Mouse (Mus musculus): Measurements from ENCODE around the gene H2afj.
A peak's percentile ranks its signal among the peaks of the same experiment; 100 is the strongest.

Gene H2afj

DNA sequence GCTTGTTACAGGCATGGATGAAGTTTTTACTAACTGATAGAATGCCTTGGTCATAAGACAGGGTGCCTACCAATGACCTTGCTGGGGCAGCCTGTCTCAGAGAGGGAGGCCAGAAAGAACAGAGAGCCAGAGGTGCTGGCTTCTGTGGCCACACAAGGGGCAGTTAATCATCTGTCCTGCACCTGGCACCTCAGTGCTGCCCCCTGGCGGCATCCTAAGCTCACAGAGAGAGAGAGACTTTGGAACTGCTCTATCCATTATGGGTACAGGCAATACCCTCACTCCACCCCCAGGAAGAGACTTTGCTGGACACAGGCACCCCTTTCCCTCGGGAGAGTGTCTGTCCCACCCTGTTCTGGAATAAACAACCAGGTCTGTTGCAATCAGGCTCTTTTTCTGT, 39.7 kb downstream of the H2afj start:
- peak; percentile 77 for DNase-seq (ENCODE audit: low read depth, low spot score)
- no peaks in the 10 kb centered on the region for H3K27me3 ChIP-seq (ENCODE audit: control insufficient read depth, insufficient read depth, low read length, poor library complexity, severe bottlenecking)
- H3K36me3 ChIP-seq (ENCODE audit: control insufficient read depth, insufficient read depth, low read length, poor library complexity, severe bottlenecking) = no peaks in the 10 kb centered on the region

DNA sequence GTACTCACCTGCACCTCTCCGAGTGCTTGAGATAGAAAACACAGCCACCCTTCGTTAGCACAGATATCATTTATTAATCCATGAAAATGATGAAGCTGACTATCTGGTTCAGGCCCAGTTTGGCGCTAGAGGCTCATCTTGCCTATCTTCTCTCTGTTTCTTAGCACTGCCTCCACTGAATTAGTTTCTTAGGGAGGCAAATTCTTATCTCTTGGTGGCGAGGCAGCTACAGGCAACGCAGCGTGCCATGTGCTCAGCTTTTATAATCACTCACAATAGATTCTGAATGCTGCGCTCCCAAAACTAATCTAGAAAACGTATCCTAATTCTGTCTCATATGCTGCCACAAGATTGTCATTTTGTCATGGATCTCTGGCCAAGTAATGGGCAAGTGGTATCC, 40.4 kb downstream of the H2afj start:
- Histone ChIP-seq H3K27me3 (ENCODE audit: control insufficient read depth, insufficient read depth, low read length, poor library complexity, severe bottlenecking) (no peaks in the 10 kb centered on the region), H3K36me3 (ENCODE audit: control insufficient read depth, insufficient read depth, low read length, poor library complexity, severe bottlenecking) (no peaks in the 10 kb centered on the region)
- no peak for DNase-seq (ENCODE audit: low read depth, low spot score)

DNA sequence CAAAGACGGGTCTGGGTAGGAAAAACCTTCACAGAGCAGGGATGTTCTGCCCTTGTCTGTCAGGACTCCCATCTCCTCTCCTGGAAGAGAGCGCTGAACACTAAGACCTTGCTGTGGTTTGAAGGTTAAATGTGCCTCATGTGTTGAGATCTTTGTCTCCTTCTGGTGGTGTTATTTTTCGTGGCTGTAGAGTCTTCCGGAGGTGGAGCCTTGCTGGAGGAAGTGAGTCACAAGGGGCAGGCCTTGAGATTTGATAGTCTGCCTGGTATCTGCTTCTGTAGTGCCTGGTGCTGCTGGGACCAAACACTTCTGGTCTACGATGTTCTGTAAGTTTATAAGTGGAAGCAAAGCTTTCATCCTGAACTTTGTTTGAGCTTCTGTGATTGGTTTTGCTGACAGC, 40.9 kb downstream of the H2afj start:
- no peaks in the 10 kb centered on the region for H3K36me3 ChIP-seq (ENCODE audit: control insufficient read depth, insufficient read depth, low read length, poor library complexity, severe bottlenecking)
- H3K27me3 ChIP-seq (ENCODE audit: control insufficient read depth, insufficient read depth, low read length, poor library complexity, severe bottlenecking) = no peaks in the 10 kb centered on the region
- no peak for DNase-seq (ENCODE audit: low read depth, low spot score)

DNA sequence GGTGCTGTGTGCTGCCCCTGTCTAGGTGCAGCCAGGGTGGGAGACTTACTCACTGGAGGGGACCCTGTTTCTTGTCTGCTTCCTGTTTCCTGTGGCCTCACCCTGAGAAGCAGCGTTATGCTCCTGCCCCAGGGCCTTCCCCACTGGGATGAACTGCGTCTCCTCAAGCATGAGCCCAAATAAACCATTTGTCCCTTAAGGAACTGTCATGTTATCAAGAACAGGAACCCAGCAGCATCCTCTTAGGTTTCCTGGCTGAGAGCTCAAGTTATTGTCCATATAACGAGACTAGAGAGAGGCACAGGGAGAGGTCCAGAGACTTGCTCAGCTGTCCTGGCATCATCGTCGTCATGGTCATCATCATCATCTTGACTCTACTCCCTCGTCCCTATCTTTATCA, 42.2 kb downstream of the H2afj start:
- Histone ChIP-seq H3K36me3 (ENCODE audit: control insufficient read depth, insufficient read depth, low read length, poor library complexity, severe bottlenecking) (no peaks in the 10 kb centered on the region), H3K27me3 (ENCODE audit: control insufficient read depth, insufficient read depth, low read length, poor library complexity, severe bottlenecking) (no peaks in the 10 kb centered on the region)
- DNase-seq (ENCODE audit: low read depth, low spot score) = no peak

DNA sequence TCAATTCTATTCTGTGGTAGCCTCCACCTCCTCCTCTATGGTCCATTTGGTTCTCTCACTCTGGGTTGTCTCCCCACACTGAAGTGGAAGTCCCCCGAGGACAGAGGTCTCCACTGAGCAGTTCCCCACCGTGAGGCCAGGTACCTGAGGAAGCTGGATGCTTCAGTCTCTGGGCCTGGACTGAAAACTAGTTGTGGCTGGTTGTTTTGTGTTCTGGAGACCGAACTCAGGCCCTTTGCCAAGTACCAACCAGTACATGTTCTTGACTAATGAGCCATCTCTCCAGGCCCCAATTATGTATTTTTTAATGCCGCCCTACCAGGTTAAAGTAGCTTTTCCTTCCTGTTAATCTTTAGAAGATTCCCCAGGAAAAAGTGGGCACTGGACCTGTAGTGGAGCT, 44.3 kb downstream of the H2afj start:
- no peaks in the 10 kb centered on the region for H3K36me3 ChIP-seq (ENCODE audit: control insufficient read depth, insufficient read depth, low read length, poor library complexity, severe bottlenecking)
- no peaks in the 10 kb centered on the region for H3K27me3 ChIP-seq (ENCODE audit: control insufficient read depth, insufficient read depth, low read length, poor library complexity, severe bottlenecking)
- no peak for DNase-seq (ENCODE audit: low read depth, low spot score)

DNA sequence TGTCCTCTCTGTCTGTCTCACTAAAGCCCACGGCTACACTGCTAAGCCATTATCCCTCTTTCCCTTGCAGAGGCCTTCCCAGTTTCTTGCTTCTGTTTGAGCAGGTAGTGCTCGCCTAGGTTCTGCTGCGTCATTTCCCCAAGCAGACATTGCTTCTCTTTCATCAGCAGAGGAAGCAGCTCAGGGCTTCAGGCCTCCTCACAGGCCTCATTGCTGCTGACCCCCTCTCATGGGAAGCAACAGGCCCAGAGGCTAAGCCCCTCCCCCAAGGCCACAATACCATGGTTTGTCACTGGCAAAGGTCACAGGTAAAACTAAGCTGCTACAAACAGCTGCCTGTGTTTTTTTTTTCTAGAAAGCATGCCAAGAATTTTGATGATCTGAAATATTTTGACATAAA, 44.7 kb downstream of the H2afj start:
- H3K27me3 ChIP-seq (ENCODE audit: control insufficient read depth, insufficient read depth, low read length, poor library complexity, severe bottlenecking) = no peaks in the 10 kb centered on the region
- no peak for DNase-seq (ENCODE audit: low read depth, low spot score)
- H3K36me3 ChIP-seq (ENCODE audit: control insufficient read depth, insufficient read depth, low read length, poor library complexity, severe bottlenecking) = no peaks in the 10 kb centered on the region

DNA sequence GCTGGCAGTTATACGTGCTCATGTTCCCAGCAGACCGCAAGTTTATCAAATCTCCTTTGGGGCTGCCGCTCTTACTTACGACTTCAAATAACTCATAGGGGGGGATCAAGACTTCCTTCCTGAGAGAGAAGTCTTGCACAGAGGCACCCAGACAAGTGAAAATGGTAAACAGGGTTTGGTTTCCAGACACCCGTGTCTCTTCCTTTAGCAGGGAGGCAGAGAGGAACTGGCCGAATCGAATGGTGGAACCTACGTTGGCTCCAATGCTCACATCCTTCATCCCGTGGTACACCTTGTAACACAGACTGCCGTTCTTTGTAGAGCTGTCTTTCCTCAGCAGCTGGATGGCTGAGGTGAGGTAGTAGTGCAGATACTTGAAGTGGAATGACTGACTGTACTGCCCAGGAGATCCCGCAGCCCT, 46.3 kb downstream of the H2afj start:
- peak; percentile 41 for DNase-seq (ENCODE audit: low read depth, low spot score)
- no peaks in the 10 kb centered on the region for H3K27me3 ChIP-seq (ENCODE audit: control insufficient read depth, insufficient read depth, low read length, poor library complexity, severe bottlenecking)
- no peaks in the 10 kb centered on the region for H3K36me3 ChIP-seq (ENCODE audit: control insufficient read depth, insufficient read depth, low read length, poor library complexity, severe bottlenecking)

DNA sequence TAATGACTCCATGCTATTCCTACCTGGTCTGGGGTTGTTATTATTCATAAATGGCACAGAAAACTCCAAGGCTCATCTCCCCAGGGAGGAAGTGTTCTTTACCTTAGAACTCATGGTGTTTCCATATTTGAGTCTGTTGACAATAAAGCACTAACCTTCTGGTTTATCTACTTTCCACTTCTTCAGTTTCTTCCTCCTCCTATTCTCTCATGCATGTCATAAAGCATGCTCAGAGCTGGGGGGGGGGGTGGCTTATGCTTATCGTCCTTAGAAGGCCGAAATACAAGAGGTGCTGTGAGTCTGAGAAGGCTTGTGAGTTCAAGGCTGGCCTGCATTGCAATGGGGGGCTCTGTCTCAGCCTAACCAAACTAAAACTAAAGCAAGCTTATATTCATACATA, 47.1 kb downstream of the H2afj start:
- no peaks in the 10 kb centered on the region for H3K36me3 ChIP-seq (ENCODE audit: control insufficient read depth, insufficient read depth, low read length, poor library complexity, severe bottlenecking)

DNA sequence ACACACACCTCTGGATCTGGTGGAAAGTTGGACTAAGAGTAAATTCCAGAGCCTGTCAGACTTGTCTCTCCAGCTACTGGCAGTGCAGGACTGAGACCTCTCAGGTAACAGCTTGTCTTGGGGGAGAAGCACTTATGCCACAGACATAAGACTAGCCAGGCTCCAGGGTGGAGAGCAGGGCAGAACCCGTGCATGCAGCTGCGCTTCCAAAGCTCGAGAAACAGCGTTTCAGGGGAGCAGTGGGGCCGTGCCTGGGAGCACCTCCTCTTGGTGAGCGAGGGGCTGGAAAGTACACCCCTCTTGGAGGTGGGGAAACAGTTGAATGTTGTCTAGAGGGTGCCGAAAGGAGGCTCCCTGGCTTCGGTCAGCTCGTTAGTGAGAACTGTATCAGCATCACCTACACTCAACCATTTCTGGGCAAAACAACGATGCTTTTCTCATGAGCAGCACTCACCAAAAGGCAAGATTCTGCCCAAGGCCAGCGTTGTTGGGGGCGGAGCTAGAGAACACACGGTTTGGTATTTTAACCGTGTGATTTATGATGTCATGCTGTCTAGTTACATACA, 48.1 kb downstream of the H2afj start:
- Histone ChIP-seq H3K27me3 (ENCODE audit: control insufficient read depth, insufficient read depth, low read length, poor library complexity, severe bottlenecking) (no peaks in the 10 kb centered on the region), H3K36me3 (ENCODE audit: control insufficient read depth, insufficient read depth, low read length, poor library complexity, severe bottlenecking) (no peaks in the 10 kb centered on the region)
- peak; percentile 49 for DNase-seq (ENCODE audit: low read depth, low spot score)

More for the DNA sequence above, 47.1 kb downstream of the H2afj start:
- H3K27me3 ChIP-seq (ENCODE audit: control insufficient read depth, insufficient read depth, low read length, poor library complexity, severe bottlenecking) = no peaks in the 10 kb centered on the region
- peak; percentile 55 for DNase-seq (ENCODE audit: low read depth, low spot score)

DNA sequence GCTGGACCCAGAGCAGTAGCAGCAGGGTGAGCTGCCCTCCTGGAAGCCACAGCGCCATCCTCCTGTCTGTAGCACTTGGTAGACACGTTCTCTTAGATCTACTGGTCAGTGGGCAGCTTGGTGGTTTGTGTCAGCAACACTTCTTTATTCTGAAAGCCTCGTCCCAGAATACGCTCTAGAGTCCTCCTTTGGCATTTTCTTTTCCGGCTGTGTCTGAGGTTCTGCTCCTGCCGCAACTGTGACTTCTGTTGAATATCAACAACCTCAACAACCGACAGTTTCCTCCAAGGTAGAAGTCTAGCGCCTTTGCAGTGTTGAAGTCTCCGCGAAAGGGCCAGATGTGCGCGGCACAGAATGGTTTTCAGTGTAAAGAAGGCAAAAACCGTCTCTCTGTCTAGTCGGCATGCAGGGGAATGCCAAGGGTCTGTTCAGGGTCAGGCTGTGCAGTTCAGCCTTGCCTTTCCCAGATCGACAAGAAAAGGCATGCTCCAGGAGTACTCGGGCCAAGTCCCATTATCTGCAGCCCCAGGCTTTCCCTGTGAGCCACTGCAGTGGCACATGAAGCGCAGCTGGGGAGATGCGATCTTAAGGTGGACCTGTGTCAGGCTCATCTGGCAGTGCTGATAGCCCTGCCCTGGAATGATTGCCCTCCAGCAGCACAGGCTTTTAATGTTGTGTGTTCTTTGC, 49.3 kb downstream of the H2afj start, which contains the start of gene Art4:
Art4 (minus strand) TSS at position 548 of the 687 bp plus-strand sequence.
- no peaks in the 10 kb centered on the region for H3K27me3 ChIP-seq (ENCODE audit: control insufficient read depth, insufficient read depth, low read length, poor library complexity, severe bottlenecking)
- DNase-seq (ENCODE audit: low read depth, low spot score) = peak; percentile 23

DNA sequence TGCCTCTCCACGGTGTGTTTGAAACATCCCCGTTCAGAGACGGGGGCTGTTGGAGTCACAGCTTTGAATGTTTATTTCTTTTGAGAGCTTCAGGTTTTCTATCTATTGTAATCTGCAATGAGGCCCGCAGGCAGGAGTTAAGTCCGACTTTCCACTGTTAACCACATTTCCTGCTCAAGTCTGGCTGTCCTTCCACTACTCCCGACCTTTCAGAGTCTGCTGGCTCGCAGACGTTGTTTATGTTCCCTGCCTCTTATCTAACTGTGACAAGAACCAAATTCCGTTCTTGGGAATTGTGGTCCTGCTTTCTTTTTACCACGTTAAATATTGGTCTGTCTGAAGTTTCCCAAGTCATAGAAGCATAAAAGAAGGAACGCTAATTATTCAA, 49.8 kb downstream of the H2afj start:
- DNase-seq (ENCODE audit: low read depth, low spot score) = no peak

More for the DNA sequence above, 49.3 kb downstream of the H2afj start, which contains the start of gene Art4:
- H3K36me3 ChIP-seq (ENCODE audit: control insufficient read depth, insufficient read depth, low read length, poor library complexity, severe bottlenecking) = no peaks in the 10 kb centered on the region

DNA sequence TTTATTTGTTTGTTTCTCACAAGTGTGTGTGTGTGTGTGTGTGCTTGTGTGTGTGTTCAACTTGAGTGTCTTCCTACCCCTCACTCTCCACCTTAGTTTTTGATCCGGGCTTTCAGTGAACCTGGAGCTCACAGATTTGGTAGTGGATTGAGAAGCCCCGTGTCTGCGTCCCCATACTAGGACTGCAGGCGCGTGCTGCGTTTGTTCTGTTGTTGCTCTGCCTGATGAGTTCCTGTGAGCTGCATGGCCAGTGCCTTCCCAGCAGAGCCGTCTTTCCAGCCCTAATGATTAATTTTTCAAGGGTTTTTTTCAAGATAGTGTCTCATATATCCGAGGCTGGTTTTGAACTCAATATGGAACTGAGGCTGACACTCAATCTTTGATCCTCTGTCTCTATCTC, 50.4 kb downstream of the H2afj start:
- no peak for DNase-seq (ENCODE audit: low read depth, low spot score)
- Histone ChIP-seq H3K27me3 (ENCODE audit: control insufficient read depth, insufficient read depth, low read length, poor library complexity, severe bottlenecking) (no peaks in the 10 kb centered on the region), H3K36me3 (ENCODE audit: control insufficient read depth, insufficient read depth, low read length, poor library complexity, severe bottlenecking) (no peaks in the 10 kb centered on the region)

More for the DNA sequence above, 49.8 kb downstream of the H2afj start:
- H3K27me3 ChIP-seq (ENCODE audit: control insufficient read depth, insufficient read depth, low read length, poor library complexity, severe bottlenecking) = no peaks in the 10 kb centered on the region
- H3K36me3 ChIP-seq (ENCODE audit: control insufficient read depth, insufficient read depth, low read length, poor library complexity, severe bottlenecking) = no peaks in the 10 kb centered on the region

All from splenic B cell, adult 2 months (primary cell).